Mouse (Mus musculus): ENCODE results near the gene Fkbp14. TPM values are rescaled to one million over a fixed set of nuclear protein-coding genes. Genes with fewer than 3 reads are reported as not detected.
A peak's percentile ranks its signal among the peaks of the same experiment; 100 is the strongest.

Gene Fkbp14
- polyA plus RNA-seq (2016; fragmentation: Nextera tagmentation; extraction: Ambion mirVana), result 8.7 and 14.2 TPM in 2 replicates

GRCm38 (mm10) chr6:54597208-54597607, at the start of gene Fkbp14:
TSS of gene Fkbp14 (minus strand) at chr6:54597308.
- no peaks in the 10 kb centered on the region for H3K36me3 ChIP-seq
- WGBS, result 73% methylated on average over 4 of the region's 4 CpGs

GRCm38 (mm10) chr6:54643181-54643580, 46.1 kb upstream of the Fkbp14 start:
- DNase-seq (ENCODE audit: low spot score), result no peak
- peaks cover 9% of the 10 kb centered on the region for H3K36me3 ChIP-seq
- H3K4me1 ChIP-seq, result no peaks in the 10 kb centered on the region
- no peaks in the 10 kb centered on the region for H3K27me3 ChIP-seq (ENCODE audit: low read depth, poor library complexity, severe bottlenecking)
- WGBS, result 88% methylated on average over 4 of the region's 4 CpGs
- H3K4me3 ChIP-seq, result no peak overlapping the region
- no peak overlapping the region for H3K27ac ChIP-seq
- H3K9me3 ChIP-seq (replicated peaks), result no peaks in the 10 kb centered on the region

More at GRCm38 (mm10) chr6:54597208-54597607, at the start of gene Fkbp14:
- H3K27ac ChIP-seq, result no peak within 1 kb of the TSS
- H3K27me3 ChIP-seq (ENCODE audit: low read depth, poor library complexity, severe bottlenecking), result no peaks in the 10 kb centered on the region
- H3K4me3 ChIP-seq, result peak within 1 kb of the TSS; percentile 95
- H3K9me3 ChIP-seq (replicated peaks), result no peaks in the 10 kb centered on the region
- H3K4me1 ChIP-seq, result peaks cover 23% of the 10 kb centered on the region
- no peak for DNase-seq (ENCODE audit: low spot score)

GRCm38 (mm10) chr6:54641953-54642352, 44.8 kb upstream of the Fkbp14 start:
- Histone ChIP-seq H3K4me3 (no peak overlapping the region), H3K4me1 (no peaks in the 10 kb centered on the region), H3K36me3 (peaks cover 9% of the 10 kb centered on the region), H3K27me3 (ENCODE audit: low read depth, poor library complexity, severe bottlenecking) (no peaks in the 10 kb centered on the region), H3K27ac (no peak overlapping the region), H3K9me3 (replicated peaks) (no peaks in the 10 kb centered on the region)
- 91% methylated on average over 2 of the region's 2 CpGs for WGBS
- DNase-seq (ENCODE audit: low spot score), result no peak

GRCm38 (mm10) chr6:54639877-54640276, 42.8 kb upstream of the Fkbp14 start:
- Histone ChIP-seq H3K27ac (no peak overlapping the region), H3K36me3 (peaks cover 17% of the 10 kb centered on the region), H3K9me3 (replicated peaks) (no peaks in the 10 kb centered on the region), H3K4me3 (no peak overlapping the region), H3K27me3 (ENCODE audit: low read depth, poor library complexity, severe bottlenecking) (no peaks in the 10 kb centered on the region), H3K4me1 (no peaks in the 10 kb centered on the region)
- 88% methylated on average over 3 of the region's 3 CpGs for WGBS
- no peak for DNase-seq (ENCODE audit: low spot score)

- no peaks in the 10 kb centered on the region for H3K9me3 ChIP-seq (replicated peaks)
- H3K4me1 ChIP-seq, result no peaks in the 10 kb centered on the region
- no peak for DNase-seq (ENCODE audit: low spot score)
- peaks cover 48% of the 10 kb centered on the region for H3K36me3 ChIP-seq
- no peaks in the 10 kb centered on the region for H3K27me3 ChIP-seq (ENCODE audit: low read depth, poor library complexity, severe bottlenecking)
- no peak overlapping the region for H3K27ac ChIP-seq
- no peak overlapping the region for H3K4me3 ChIP-seq
- 54% methylated on average over 3 of the region's 3 CpGs for WGBS
These were observed 34.4 kb upstream of the Fkbp14 start for GRCm38 (mm10) chr6:54631462-54631861.

GRCm38 (mm10) chr6:54629734-54630133, 32.6 kb upstream of the Fkbp14 start:
- Histone ChIP-seq H3K4me3 (no peak overlapping the region), H3K27me3 (ENCODE audit: low read depth, poor library complexity, severe bottlenecking) (no peaks in the 10 kb centered on the region), H3K9me3 (replicated peaks) (no peaks in the 10 kb centered on the region), H3K36me3 (peaks cover 53% of the 10 kb centered on the region), H3K4me1 (no peaks in the 10 kb centered on the region), H3K27ac (no peak overlapping the region)
- 29% methylated on average over 7 of the region's 7 CpGs for WGBS
- no peak for DNase-seq (ENCODE audit: low spot score)

GRCm38 (mm10) chr6:54628381-54628780, 31.3 kb upstream of the Fkbp14 start:
- H3K36me3 ChIP-seq, result peaks cover 60% of the 10 kb centered on the region
- H3K4me1 ChIP-seq, result no peaks in the 10 kb centered on the region
- H3K9me3 ChIP-seq (replicated peaks), result no peaks in the 10 kb centered on the region
- no peak overlapping the region for H3K27ac ChIP-seq
- no peak overlapping the region for H3K4me3 ChIP-seq
- no peaks in the 10 kb centered on the region for H3K27me3 ChIP-seq (ENCODE audit: low read depth, poor library complexity, severe bottlenecking)
- 91% methylated on average over 3 of the region's 3 CpGs for WGBS
- no peak for DNase-seq (ENCODE audit: low spot score)

- Histone ChIP-seq H3K36me3 (peaks cover 32% of the 10 kb centered on the region), H3K4me3 (no peak overlapping the region), H3K27me3 (ENCODE audit: low read depth, poor library complexity, severe bottlenecking) (no peaks in the 10 kb centered on the region), H3K4me1 (peaks cover 8% of the 10 kb centered on the region; the same call in 1 of the 2 replicates), H3K27ac (no peak overlapping the region), H3K9me3 (replicated peaks) (no peaks in the 10 kb centered on the region)
- DNase-seq (ENCODE audit: low spot score), result no peak
- WGBS, result 84% methylated on average over 4 of the region's 4 CpGs
These were observed 23.2 kb upstream of the Fkbp14 start for GRCm38 (mm10) chr6:54620357-54620756.

GRCm38 (mm10) chr6:54619530-54619929, 22.4 kb upstream of the Fkbp14 start:
- Histone ChIP-seq H3K36me3 (peaks cover 23% of the 10 kb centered on the region), H3K27ac (no peak overlapping the region), H3K4me1 (peaks cover 8% of the 10 kb centered on the region; the same call in 1 of the 2 replicates), H3K9me3 (replicated peaks) (no peaks in the 10 kb centered on the region), H3K4me3 (no peak overlapping the region), H3K27me3 (ENCODE audit: low read depth, poor library complexity, severe bottlenecking) (no peaks in the 10 kb centered on the region)
- DNase-seq (ENCODE audit: low spot score), result no peak
- 86% methylated on average over 7 of the region's 7 CpGs for WGBS

GRCm38 (mm10) chr6:54617363-54617762, 20.3 kb upstream of the Fkbp14 start:
- Histone ChIP-seq H3K9me3 (replicated peaks) (no peaks in the 10 kb centered on the region), H3K4me1 (peaks cover 8% of the 10 kb centered on the region; the same call in 1 of the 2 replicates), H3K27ac (no peak overlapping the region), H3K27me3 (ENCODE audit: low read depth, poor library complexity, severe bottlenecking) (no peaks in the 10 kb centered on the region), H3K36me3 (peaks cover 11% of the 10 kb centered on the region; the same call in 1 of the 2 replicates), H3K4me3 (no peak overlapping the region)
- 73% methylated on average over 3 of the region's 3 CpGs for WGBS
- DNase-seq (ENCODE audit: low spot score), result no peak

- no peak for DNase-seq (ENCODE audit: low spot score)
- H3K4me1 ChIP-seq, result peaks cover 4% of the 10 kb centered on the region; the same call in 1 of the 2 replicates
- no peak overlapping the region for H3K27ac ChIP-seq
- WGBS, result 89% methylated on average over 4 of the region's 4 CpGs
- no peak overlapping the region for H3K4me3 ChIP-seq
- peaks cover 7% of the 10 kb centered on the region; the same call in 1 of the 2 replicates for H3K36me3 ChIP-seq
- no peaks in the 10 kb centered on the region for H3K9me3 ChIP-seq (replicated peaks)
- no peaks in the 10 kb centered on the region for H3K27me3 ChIP-seq (ENCODE audit: low read depth, poor library complexity, severe bottlenecking)
These were observed 9.1 kb upstream of the Fkbp14 start for GRCm38 (mm10) chr6:54606241-54606640.

GRCm38 (mm10) chr6:54604001-54604715, 7.0 kb upstream of the Fkbp14 start:
- Histone ChIP-seq H3K9me3 (replicated peaks) (no peaks in the 10 kb centered on the region), H3K36me3 (peaks cover 7% of the 10 kb centered on the region; the same call in 1 of the 2 replicates), H3K27me3 (ENCODE audit: low read depth, poor library complexity, severe bottlenecking) (no peaks in the 10 kb centered on the region), H3K4me3 (no peak overlapping the region), H3K27ac (no peak overlapping the region), H3K4me1 (peaks cover 4% of the 10 kb centered on the region; the same call in 1 of the 2 replicates)
- no peak for DNase-seq (ENCODE audit: low spot score)
- WGBS, result 94% methylated on average over 1 of the region's 1 CpGs

- no peaks in the 10 kb centered on the region for H3K27me3 ChIP-seq (ENCODE audit: low read depth, poor library complexity, severe bottlenecking)
- H3K27ac ChIP-seq, result no peak overlapping the region
- peaks cover 4% of the 10 kb centered on the region; the same call in 1 of the 2 replicates for H3K36me3 ChIP-seq
- 86% methylated on average over 2 of the region's 2 CpGs for WGBS
- no peak overlapping the region for H3K4me3 ChIP-seq
- H3K9me3 ChIP-seq (replicated peaks), result no peaks in the 10 kb centered on the region
- H3K4me1 ChIP-seq, result peaks cover 4% of the 10 kb centered on the region; the same call in 1 of the 2 replicates
- no peak for DNase-seq (ENCODE audit: low spot score)
These were observed 5.8 kb upstream of the Fkbp14 start for GRCm38 (mm10) chr6:54602891-54603290.
